Mouse (Mus musculus) limb, embryonic 11.5 days (tissue): ENCODE results near the gene Gm48552. TPM values are rescaled to one million over a fixed set of nuclear protein-coding genes. Genes with fewer than 3 reads are reported as not detected.
A peak's percentile ranks its signal among the peaks of the same experiment; 100 is the strongest.

Experiments
- ATAC-seq: fragments of 200-750 bp; cut with Nextera tagmentation; 2 replicates; pipeline ENCODE4 v1.8.0; 2017; ENCODE audit warnings: low read depth; ENCODE audit not compliant: insufficient number of reproducible peaks, low FRiP score, low TSS enrichment
- DNase-seq: peaks from one replicate; pipeline ENCODE4 v3.0.0-alpha.2; 2015; ENCODE audit warnings: low spot score
- H3K27ac ChIP-seq: fragments of 300-500 bp; sonication (generic); replicated peaks from 2 replicates; pipeline ENCODE4 v1.5.1; 2014; ENCODE audit warnings: low read depth, mild to moderate bottlenecking, low read length
- H3K27me3 ChIP-seq: fragments of 300-500 bp; sonication (generic); 2 replicates; pipeline ENCODE4 v1.6.1; 2014; ENCODE audit warnings: mild to moderate bottlenecking, low read length, mixed read lengths; ENCODE audit not compliant: control insufficient read depth, insufficient read depth
- H3K36me3 ChIP-seq: fragments of 300-500 bp; sonication (generic); 2 replicates; pipeline ENCODE4 v1.6.1; 2014; ENCODE audit warnings: mild to moderate bottlenecking, low read length, moderate library complexity, mixed read lengths; ENCODE audit not compliant: control insufficient read depth, insufficient read depth
- H3K4me1 ChIP-seq: fragments of 300-500 bp; sonication (generic); 2 replicates; pipeline ENCODE4 v1.6.1; 2014; ENCODE audit warnings: low read length, mixed read lengths; ENCODE audit not compliant: control insufficient read depth, insufficient read depth
- H3K4me2 ChIP-seq: fragments of 300-500 bp; sonication (generic); 2 replicates; pipeline ENCODE4 v1.6.1; 2014; ENCODE audit warnings: low read depth, mild to moderate bottlenecking, moderate library complexity; ENCODE audit not compliant: severe bottlenecking
- H3K4me3 ChIP-seq: fragments of 300-500 bp; sonication (generic); 2 replicates; pipeline ENCODE4 v1.5.1; 2014; ENCODE audit warnings: low read depth, low read length
- H3K9ac ChIP-seq: fragments of 300-500 bp; sonication (generic); 2 replicates; pipeline ENCODE4 v1.6.1; 2014; ENCODE audit warnings: mild to moderate bottlenecking, low read length
- H3K9me3 ChIP-seq: fragments of 300-500 bp; sonication (generic); 2 replicates; pipeline ENCODE4 v1.6.1; 2016; ENCODE audit warnings: low read length; ENCODE audit not compliant: control insufficient read depth
- WGBS: fragments of 180-500 bp; shearing (Covaris S2); extraction: QIAGEN DNeasy Blood & Tissue Kit; methylation state at CpG from one replicate; pipeline ENCODE4 v1.1.7; 2014; 5-methylcytosine and 5-hydroxymethylcytosine counted together
- microRNA-seq: library from miRNA; unstranded; fragments of <30 nt; microRNA quantifications from one replicate; pipeline ENCODE4, GENCODE M21; 2016
- polyA plus RNA-seq: library from polyadenylated mRNA; unstranded; fragments of >200 nt; fragmentation: Nextera tagmentation; extraction: Ambion mirVana; gene quantifications from 2 replicates; pipeline ENCODE4 v1.2.1, GENCODE M21; 2014

Gm48552 gene
- polyA plus RNA-seq, 1 experiment from 2014 or later: 1.0 TPM

DNA sequence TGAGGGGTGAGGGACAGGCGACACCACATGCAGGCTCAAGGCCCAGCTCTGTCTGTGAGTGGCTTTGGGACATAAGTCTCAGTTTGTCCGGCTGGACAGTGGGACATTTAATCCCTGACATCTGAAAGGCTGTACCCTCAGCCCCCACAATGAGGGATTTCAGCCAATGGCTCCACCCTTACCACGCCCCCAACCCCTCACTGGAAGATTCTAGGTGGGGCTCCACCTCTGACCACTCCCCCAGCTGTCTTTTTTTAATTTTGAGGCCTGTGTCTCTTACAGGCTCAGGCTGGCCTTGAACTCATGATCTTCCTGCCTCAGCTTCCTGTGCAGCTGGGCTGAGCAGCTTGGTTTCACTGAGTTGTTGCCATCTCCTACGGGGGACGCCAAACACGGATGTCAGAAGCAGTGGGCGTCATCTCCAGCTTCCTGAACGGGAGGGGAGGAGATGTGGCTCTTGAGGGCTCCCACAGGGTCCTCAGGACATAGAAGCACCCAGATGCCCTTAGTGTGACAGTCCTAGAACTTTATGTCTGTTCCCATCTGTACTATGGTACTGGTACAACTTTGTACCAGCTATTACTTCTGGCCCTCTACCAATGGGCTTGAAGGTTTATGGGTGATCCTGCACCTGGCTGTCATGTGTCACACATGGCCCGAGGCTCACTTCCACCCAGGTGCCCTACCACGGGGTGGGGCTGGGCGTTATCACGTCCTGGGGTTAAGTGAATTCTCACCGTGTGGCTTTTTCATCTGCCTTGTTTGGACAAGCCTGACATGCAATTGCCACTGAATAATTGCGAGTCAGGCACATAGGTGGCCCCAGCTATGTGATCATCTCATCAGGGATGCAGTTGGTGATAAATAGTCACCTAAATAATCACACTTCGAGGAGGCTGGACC is 45.8 kb downstream of the Gm48552 start:
- DNase-seq (peak; percentile 20), ATAC-seq (no peak)
- Histone ChIP-seq H3K4me1 (peaks cover 10% of the 10 kb centered on the region), H3K9ac (no peak overlapping the region), H3K27ac (no peak overlapping the region), H3K36me3 (no peaks in the 10 kb centered on the region), H3K4me3 (no peak overlapping the region), H3K9me3 (no peaks in the 10 kb centered on the region), H3K27me3 (peaks cover 9% of the 10 kb centered on the region; the same call in 1 of the 2 replicates), H3K4me2 (no peak overlapping the region)
- WGBS: 53% methylated on average over 15 of the region's 15 CpGs

DNA sequence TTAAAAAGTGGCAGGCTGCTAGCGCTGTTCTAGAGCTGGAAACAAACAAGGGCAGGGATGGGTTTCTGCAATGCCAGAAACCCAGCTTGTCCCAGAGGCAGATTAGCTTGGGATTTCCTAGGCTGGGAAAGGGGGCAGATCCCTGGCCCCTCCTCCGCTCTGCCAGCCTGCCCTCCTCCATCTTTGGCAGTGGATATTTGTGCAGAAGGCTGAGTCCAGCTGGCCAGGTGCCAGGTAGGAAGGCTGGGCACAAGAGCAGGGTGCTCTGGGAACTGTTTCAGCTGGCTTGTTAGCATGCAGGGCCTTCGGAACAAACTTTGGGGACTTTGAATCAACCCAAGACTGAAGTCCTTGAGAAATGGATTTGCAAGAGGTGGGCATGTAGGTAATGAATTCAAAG is 46.6 kb downstream of the Gm48552 start:
- no peak overlapping the region for H3K9ac ChIP-seq
- 78% methylated on average over 3 of the region's 3 CpGs for WGBS

More for the DNA sequence above, 46.6 kb downstream of the Gm48552 start:
- Histone ChIP-seq H3K4me2 (no peak overlapping the region), H3K9me3 (no peaks in the 10 kb centered on the region), H3K4me3 (no peak overlapping the region), H3K36me3 (no peaks in the 10 kb centered on the region), H3K4me1 (peaks cover 10% of the 10 kb centered on the region), H3K27ac (no peak overlapping the region), H3K27me3 (peaks cover 9% of the 10 kb centered on the region; the same call in 1 of the 2 replicates)
- ATAC-seq (no peak), DNase-seq (no peak)

Small RNA genes lying within 50 kb of the gene (microRNA-seq; reads per million reads assigned to microRNA genes)
- not detected for gene Mir1191b
- gene Mir6913: not detected

Other genes starting within 250 kb of the Gm48552 start
- 53.3 and 56.9 TPM in 2 replicates for gene Pias4, start 221.1 kb upstream of the Gm48552 start, polyA plus RNA-seq
- 428 TPM in 2 replicates for gene Eef2, start 212.4 kb upstream of the Gm48552 start, polyA plus RNA-seq
- 43.3 and 49.1 TPM in 2 replicates for gene Dapk3, start 206.0 kb upstream of the Gm48552 start, polyA plus RNA-seq
- not detected in 2 replicates for gene 4930442H23Rik, start 205.2 kb upstream of the Gm48552 start, polyA plus RNA-seq
- 0.08 TPM in 1 of 2 replicates, not detected in the other for gene Nmrk2, start 187.0 kb upstream of the Gm48552 start, polyA plus RNA-seq
- gene Atcay, start 158.2 kb upstream of the Gm48552 start, polyA plus RNA-seq: 0.11 and 0.27 TPM in 2 replicates
- gene Zfr2, start 155.8 kb upstream of the Gm48552 start, polyA plus RNA-seq: 3.4 and 4.2 TPM in 2 replicates
- gene Matk, start 136.1 kb upstream of the Gm48552 start, polyA plus RNA-seq: 1.2 and 2.3 TPM in 2 replicates
- gene Mrpl54, start 122.1 kb upstream of the Gm48552 start, polyA plus RNA-seq: 198 and 217 TPM in 2 replicates
- gene Apba3, start 122.0 kb upstream of the Gm48552 start, polyA plus RNA-seq: 45.3 and 46.3 TPM in 2 replicates
- gene Tjp3, start 97.4 kb upstream of the Gm48552 start, polyA plus RNA-seq: 2.0 TPM in 2 replicates
- 49.0 and 60.6 TPM in 2 replicates for gene Pip5k1c, start 96.0 kb upstream of the Gm48552 start, polyA plus RNA-seq
- 35.9 and 40.0 TPM in 2 replicates for gene Cactin, start 67.9 kb upstream of the Gm48552 start, polyA plus RNA-seq
- 1.7 and 1.8 TPM in 2 replicates for gene Tbxa2r, start 60.3 kb upstream of the Gm48552 start, polyA plus RNA-seq
- not detected in 2 replicates for gene Gipc3, start 45.7 kb upstream of the Gm48552 start, polyA plus RNA-seq
- 129 and 130 TPM in 2 replicates for gene Hmg20b, start 38.5 kb upstream of the Gm48552 start, polyA plus RNA-seq
- 4.7 and 5.9 TPM in 2 replicates for gene Mfsd12, start 31.5 kb upstream of the Gm48552 start, polyA plus RNA-seq
- gene 4930404N11Rik, start 23.2 kb upstream of the Gm48552 start, polyA plus RNA-seq: 0.21 and 0.45 TPM in 2 replicates
- 107 and 119 TPM in 2 replicates for gene Fzr1, start 10.5 kb upstream of the Gm48552 start, polyA plus RNA-seq
- gene Dohh, start 4.6 kb upstream of the Gm48552 start, polyA plus RNA-seq: 53.7 and 55.7 TPM in 2 replicates
- 2.1 and 2.8 TPM in 2 replicates for gene Gm48551, start 4.5 kb upstream of the Gm48552 start, polyA plus RNA-seq
- gene Smim24, start 4.0 kb downstream of the Gm48552 start, polyA plus RNA-seq: 3.4 and 3.5 TPM in 2 replicates
- 16.7 and 18.7 TPM in 2 replicates for gene Nfic, start 66.6 kb downstream of the Gm48552 start, polyA plus RNA-seq
- gene Celf5, start 93.7 kb downstream of the Gm48552 start, polyA plus RNA-seq: 0.33 and 0.77 TPM in 2 replicates
- gene Ncln, start 107.4 kb downstream of the Gm48552 start, polyA plus RNA-seq: 60.3 and 66.8 TPM in 2 replicates
- gene S1pr4, start 111.1 kb downstream of the Gm48552 start, polyA plus RNA-seq: 0.10 and 0.43 TPM in 2 replicates
- 0.99 and 1.1 TPM in 2 replicates for gene Gna15, start 135.2 kb downstream of the Gm48552 start, polyA plus RNA-seq
- gene Gna11, start 156.2 kb downstream of the Gm48552 start, polyA plus RNA-seq: 80.3 and 82.1 TPM in 2 replicates
- 259 and 343 TPM in 2 replicates for gene Aes, start 170.5 kb downstream of the Gm48552 start, polyA plus RNA-seq
- gene Tle2, start 185.6 kb downstream of the Gm48552 start, polyA plus RNA-seq: 13.7 and 18.4 TPM in 2 replicates
- 11.1 and 11.6 TPM in 2 replicates for gene Tle6, start 212.1 kb downstream of the Gm48552 start, polyA plus RNA-seq
- 0.63 and 1.5 TPM in 2 replicates for gene BC025920, start 217.3 kb downstream of the Gm48552 start, polyA plus RNA-seq
- 46.2 and 46.5 TPM in 2 replicates for gene Sirt6, start 238.8 kb downstream of the Gm48552 start, polyA plus RNA-seq
- gene Ankrd24, start 239.5 kb downstream of the Gm48552 start, polyA plus RNA-seq: 4.3 and 5.5 TPM in 2 replicates